Mouse (Mus musculus) retina, postnatal 7 days (tissue): Measurements from ENCODE around the gene Synrg.
A peak's percentile ranks its signal among the peaks of the same experiment; 100 is the strongest.

Experiments used
- DNase-seq: peaks from one replicate; pipeline ENCODE4 v3.0.0-alpha.2; 2012; ENCODE audit warnings: low read depth, low spot score

Gene Synrg

GRCm38 (mm10) chr11:83981338-83981737 lies 17.1 kb downstream of the Synrg start:
- no peak for DNase-seq

GRCm38 (mm10) chr11:83991701-83992100 lies 27.5 kb downstream of the Synrg start:
- peak; percentile 6 for DNase-seq

GRCm38 (mm10) chr11:83993428-83993827 lies 29.2 kb downstream of the Synrg start:
- no peak for DNase-seq

GRCm38 (mm10) chr11:83994481-83994880 lies 30.3 kb downstream of the Synrg start:
- DNase-seq: no peak

GRCm38 (mm10) chr11:83995535-83995950 lies 31.3 kb downstream of the Synrg start:
- DNase-seq: no peak

- DNase-seq: no peak
Observed at GRCm38 (mm10) chr11:83997171-83997868, 33.1 kb downstream of the Synrg start.

GRCm38 (mm10) chr11:83998993-83999392 lies 34.8 kb downstream of the Synrg start:
- DNase-seq: no peak

GRCm38 (mm10) chr11:83999411-83999915 lies 35.2 kb downstream of the Synrg start:
- no peak for DNase-seq

DNA sequence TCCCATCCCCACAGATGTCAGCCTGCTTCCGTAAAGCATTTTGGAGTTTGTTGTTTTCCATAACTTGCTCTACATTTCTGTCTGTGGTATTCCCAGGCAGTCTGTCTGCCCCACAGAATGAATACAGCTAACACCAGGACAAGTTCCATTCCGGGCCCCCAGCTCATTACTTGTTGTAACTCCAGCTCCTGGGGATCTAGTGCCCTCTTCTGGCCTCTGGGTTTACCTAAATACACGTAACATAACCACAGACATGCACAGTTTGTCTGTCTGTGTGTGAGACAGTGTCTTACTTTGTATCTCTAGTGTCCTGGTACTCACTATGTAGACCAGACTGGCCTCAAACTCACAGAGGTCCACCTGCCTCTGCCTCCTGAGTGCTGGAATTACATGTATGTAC lies 37.0 kb downstream of the Synrg start:
- no peak for DNase-seq

DNA sequence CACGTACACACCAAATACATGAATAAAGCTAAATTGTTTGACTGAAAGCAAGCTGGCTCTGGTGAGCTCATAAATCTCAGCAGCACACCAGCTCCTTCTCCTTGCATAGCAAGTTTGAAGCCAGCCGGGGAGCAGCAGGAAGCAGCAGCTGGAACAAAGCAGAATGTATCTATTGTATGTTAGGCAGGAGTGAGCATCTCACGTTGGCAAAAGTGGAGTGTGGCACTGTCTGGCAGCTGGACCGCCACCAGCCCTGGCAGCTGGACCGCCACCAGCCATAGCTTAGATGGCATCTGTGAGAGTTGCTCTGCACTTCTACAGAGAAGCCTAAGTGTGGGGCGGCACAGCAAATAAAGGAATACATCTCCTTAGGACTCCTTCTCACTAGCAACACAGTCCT lies 39.8 kb downstream of the Synrg start:
- DNase-seq: no peak

DNA sequence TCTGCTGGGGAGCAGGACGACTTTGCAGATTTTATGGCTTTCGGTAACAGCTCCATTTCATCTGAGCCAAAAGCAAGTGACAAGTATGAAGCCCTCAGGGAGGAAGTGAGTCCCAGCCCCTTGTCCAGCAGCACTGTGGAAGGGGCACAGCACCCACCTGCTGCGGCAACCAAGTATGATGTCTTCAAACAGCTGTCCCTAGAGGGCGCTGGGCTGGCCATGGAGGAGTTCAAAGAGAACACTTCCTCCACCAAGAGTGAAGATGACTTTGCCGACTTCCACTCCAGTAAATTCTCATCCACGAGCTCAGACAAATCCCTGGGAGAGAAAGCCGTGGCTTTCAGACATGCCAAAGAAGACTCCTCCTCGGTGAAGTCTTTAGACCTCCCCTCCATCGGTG lies 44.8 kb downstream of the Synrg start:
- no peak for DNase-seq

GRCm38 (mm10) chr11:84010411-84010810 lies 46.2 kb downstream of the Synrg start:
- no peak for DNase-seq

GRCm38 (mm10) chr11:84011050-84011449 lies 46.8 kb downstream of the Synrg start:
- DNase-seq: no peak

GRCm38 (mm10) chr11:84011576-84011975 lies 47.3 kb downstream of the Synrg start:
- no peak for DNase-seq

- DNase-seq: no peak
Observed at GRCm38 (mm10) chr11:84013105-84013504, 48.9 kb downstream of the Synrg start.

- DNase-seq: no peak
Observed at GRCm38 (mm10) chr11:84016147-84016809, 52.0 kb downstream of the Synrg start.

GRCm38 (mm10) chr11:84016810-84017508 lies 52.7 kb downstream of the Synrg start:
- no peak for DNase-seq

GRCm38 (mm10) chr11:84027231-84027630 lies 63.0 kb downstream of the Synrg start:
- no peak for DNase-seq

- no peak for DNase-seq
Observed at GRCm38 (mm10) chr11:84028271-84029028, 64.2 kb downstream of the Synrg start.

DNA sequence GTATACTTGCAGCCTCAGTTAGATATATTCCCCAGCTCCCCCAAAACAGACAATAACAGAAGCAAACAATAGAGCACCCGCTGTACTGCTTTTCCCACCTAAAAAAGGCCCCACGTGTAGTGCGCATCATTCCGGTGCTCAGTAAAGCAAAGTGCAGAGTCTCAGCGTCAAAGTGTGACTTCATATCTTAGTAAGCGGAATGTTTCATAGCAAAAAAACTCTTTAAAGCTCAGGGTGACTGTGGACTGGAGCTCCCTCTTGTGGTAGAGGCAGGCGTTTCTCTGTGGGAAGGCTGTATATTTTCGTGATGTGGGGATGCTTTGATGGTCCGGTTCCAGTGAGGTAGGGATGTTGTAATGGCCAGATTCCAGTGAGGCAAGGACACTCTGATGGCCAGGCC lies 67.7 kb downstream of the Synrg start:
- no peak for DNase-seq

DNA sequence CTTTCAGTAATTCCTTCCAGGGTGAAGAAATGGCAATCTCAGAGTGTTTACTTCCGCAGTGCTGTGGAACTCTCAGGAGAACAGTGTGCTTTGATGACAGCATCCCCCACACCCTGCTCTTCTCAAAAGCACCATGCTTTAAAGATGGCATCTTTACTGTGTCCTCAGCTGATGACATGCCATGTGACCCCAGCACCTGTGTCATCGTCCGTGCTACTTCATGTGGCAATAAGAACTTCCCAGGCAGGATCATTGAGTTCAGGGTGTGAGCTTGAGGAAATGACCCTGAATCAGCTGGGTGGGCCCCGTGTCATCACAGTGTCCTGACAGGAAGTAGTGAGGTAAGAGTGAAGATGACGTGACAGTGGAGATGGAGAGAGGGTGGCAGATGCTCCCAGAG lies 68.3 kb downstream of the Synrg start:
- DNase-seq: no peak

- no peak for DNase-seq
Observed at GRCm38 (mm10) chr11:84033671-84034070, 69.4 kb downstream of the Synrg start.
